9 mouse cellular contexts compared by ENCODE assay signal in the genomic region with DNA sequence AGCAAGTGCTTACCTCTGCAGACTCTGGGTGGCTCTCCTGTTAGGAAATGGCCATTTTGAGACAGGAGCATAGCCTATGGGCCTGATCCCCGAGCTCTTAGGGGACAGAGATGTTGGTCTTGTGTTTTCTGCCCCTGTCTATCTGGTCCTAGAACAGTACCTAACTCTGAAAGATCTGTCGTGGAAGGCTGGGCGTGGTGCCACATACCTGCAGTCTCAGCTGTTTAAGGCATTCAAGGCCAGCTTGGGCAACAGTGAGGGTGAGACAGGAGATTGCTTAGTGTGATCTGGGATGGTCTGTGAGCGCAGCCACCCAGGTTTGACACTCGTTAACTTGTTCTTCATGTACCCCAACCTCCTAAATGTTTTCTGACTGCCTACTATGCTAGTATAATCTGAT. TPM values are rescaled to one million over a fixed set of nuclear protein-coding genes. Genes with fewer than 3 reads are reported as not detected.
DNase-seq lines count a peak whose midpoint lies in the region; ATAC-seq and TF ChIP-seq lines count a peak whose summit lies in the region.
"Had no signal": no experiment of that assay in that cellular context is flagged by ENCODE, and none has a peak within 500 bp of the region (broad histone marks: within the 10 kb centered on the region; RNA-seq: fewer than 3 reads in every experiment).

No protein-coding gene starts in this region.

- ATAC-seq in embryonic facial prominence, embryonic 11.5 days (replicated peaks; ENCODE audit: insufficient number of reproducible peaks, low FRiP score, low TSS enrichment, low read depth), result no peak
- ATAC-seq in liver, embryonic 12.5 days, result no peak

- no peak overlapping the region for H3K4me2 ChIP-seq in embryonic facial prominence, embryonic 11.5 days (ENCODE audit: low read depth, low read length)
- peak overlapping the region; percentile 81 for H3K4me2 ChIP-seq in liver, embryonic 12.5 days

- peak overlapping the region; percentile 28; the same call in 1 of the 2 replicates for H3K9ac ChIP-seq in embryonic facial prominence, embryonic 11.5 days (replicated peaks; ENCODE audit: low read length)
- H3K9ac ChIP-seq in liver, embryonic 12.5 days, result peak overlapping the region; percentile 94; the same call in 1 of the 2 replicates

- peak; percentile 49 to 73 for DNase-seq in cerebellum, postnatal 25 days
- DNase-seq in cerebellum, adult 8-10 months, result no peak
- no peak for DNase-seq in layer of hippocampus, adult 2 months (ENCODE audit: low spot score in 2 of 2)
- DNase-seq in layer of hippocampus, adult 18-20 months (ENCODE audit: low spot score in 2 of 2), result no peak
- DNase-seq in embryonic facial prominence, embryonic 11.5 days (ENCODE audit: low spot score), result no peak
- no peak for DNase-seq in thymus, postnatal 4 days
- no peak for DNase-seq in T-cell, adult 2 months (ENCODE audit: low spot score)
- DNase-seq: gastrocnemius, postnatal 10 days had no signal

- 88% methylated on average over 5 of the region's 5 CpGs for WGBS in embryonic facial prominence, embryonic 11.5 days
- 70% methylated on average over 5 of the region's 5 CpGs for WGBS in liver, embryonic 12.5 days (ENCODE audit: insufficient replicate concordance)

- H3K4me1 ChIP-seq in embryonic facial prominence, embryonic 11.5 days (ENCODE audit: control insufficient read depth, insufficient read depth, low read length), result peaks cover 8% of the 10 kb centered on the region
- H3K4me1 ChIP-seq in liver, embryonic 12.5 days, result peaks cover 90% of the 10 kb centered on the region

- H3K9me3 ChIP-seq in embryonic facial prominence, embryonic 11.5 days (replicated peaks; ENCODE audit: control insufficient read depth, low read length), result no peaks in the 10 kb centered on the region
- no peaks in the 10 kb centered on the region for H3K9me3 ChIP-seq in liver, embryonic 12.5 days (replicated peaks)

- H3K27ac ChIP-seq in layer of hippocampus, adult 2 months, result peak overlapping the region; percentile 97; the same call in 1 of the 2 replicates
- no peak overlapping the region for H3K27ac ChIP-seq in embryonic facial prominence, embryonic 11.5 days (replicated peaks; ENCODE audit: low read depth, low read length)
- H3K27ac ChIP-seq in liver, embryonic 12.5 days, result 0 out of 2 replicates have a peak overlapping the region, but pooled peaks have one; percentile 18

- no peak for TF ChIP-seq CTCF in layer of hippocampus, adult 2 months (conservative IDR thresholded peaks at IDR 0.05)

- no peaks in the 10 kb centered on the region for H3K27me3 ChIP-seq in embryonic facial prominence, embryonic 11.5 days (ENCODE audit: control insufficient read depth, insufficient read depth, low read length)
- no peaks in the 10 kb centered on the region for H3K27me3 ChIP-seq in liver, embryonic 12.5 days (replicated peaks)

- H3K4me3 ChIP-seq in layer of hippocampus, adult 2 months, result peak overlapping the region; percentile 99; the same call in 1 of the 2 replicates
- no peak overlapping the region for H3K4me3 ChIP-seq in embryonic facial prominence, embryonic 11.5 days (ENCODE audit: low read depth, low read length)
- H3K4me3 ChIP-seq in liver, embryonic 12.5 days, result 0 out of 2 replicates have a peak overlapping the region, but pooled peaks have one; percentile 94

- H3K36me3 ChIP-seq in embryonic facial prominence, embryonic 11.5 days (replicated peaks; ENCODE audit: control insufficient read depth, insufficient read depth, low read depth, low read length), result no peaks in the 10 kb centered on the region
- peaks cover 14% of the 10 kb centered on the region for H3K36me3 ChIP-seq in liver, embryonic 12.5 days

RNA-seq across cellular contexts. Expression of a gene that starts 2.4 kb away (rescaled TPM):
- 100 to 1,000 TPM; 374 to 416 TPM for total RNA-seq in layer of hippocampus, adult 2 months (2021)
- total RNA-seq in layer of hippocampus, adult 18-20 months (2021), result 100 to 1,000 TPM; 400 to 403 TPM
- 314 and 316 TPM in 2 replicates for polyA plus RNA-seq in embryonic facial prominence, embryonic 11.5 days (2014; fragmentation: Nextera tagmentation; extraction: Ambion mirVana)
- polyA plus RNA-seq in liver, embryonic 12.5 days (2016; fragmentation: Nextera tagmentation; extraction: Ambion mirVana), result 208 and 209 TPM in 2 replicates

Comparison
In these comparisons a context has a peak if more than half of its experiments do, and no peak if none do; other contexts are left out.
1. DNase-seq: peak in cerebellum, postnatal 25 days (2 of 2); none in cerebellum, adult 8-10 months (single experiment), layer of hippocampus, adult 2 months (0 of 2), layer of hippocampus, adult 18-20 months (0 of 2), embryonic facial prominence, embryonic 11.5 days (single experiment), thymus, postnatal 4 days (single experiment) and T-cell, adult 2 months (single experiment).